Mouse (Mus musculus): ENCODE results near the gene Ahnak.

- 0 out of 2 replicates have a peak, but pooled peaks have one; percentile 11 for TF ChIP-seq EP300 (IDR thresholded peaks at IDR 0.05; ENCODE audit: insufficient read depth, low read depth, low read length)
- TF ChIP-seq CTCF (IDR thresholded peaks at IDR 0.05), result no peak
These were observed 46.7 kb upstream of the Ahnak start for GRCm38 (mm10) chr19:8942276-8942964.

Data from heart, adult 2 months (tissue).